Mouse (Mus musculus) stomach, postnatal 0 days (tissue): Measurements from ENCODE around the gene Smcr8.

Experiments
- CTCF ChIP-seq: IDR thresholded peaks from 2 replicates; pipeline ENCODE4 v1.5.1; 2016; ENCODE audit warnings: antibody characterized with exemption, low read depth, mild to moderate bottlenecking, moderate library complexity
- EP300 ChIP-seq: optimal IDR thresholded peaks from 2 replicates; pipeline ENCODE3; 2016; ENCODE audit warnings: antibody characterized with exemption

- TF ChIP-seq CTCF, result no peak
- TF ChIP-seq EP300, result no peak
These were observed 15.6 kb upstream of the Smcr8 start for GRCm38 (mm10) chr11:60761681-60762080.
